Mouse (Mus musculus): ENCODE measurements at regions not wholly inside any gene's neighbourhood (a gene's known extent, or its start where the extent isn't known, plus 50 kb on each side); places are given as distances from the start of the nearest gene placed in this dataset.

DNA sequence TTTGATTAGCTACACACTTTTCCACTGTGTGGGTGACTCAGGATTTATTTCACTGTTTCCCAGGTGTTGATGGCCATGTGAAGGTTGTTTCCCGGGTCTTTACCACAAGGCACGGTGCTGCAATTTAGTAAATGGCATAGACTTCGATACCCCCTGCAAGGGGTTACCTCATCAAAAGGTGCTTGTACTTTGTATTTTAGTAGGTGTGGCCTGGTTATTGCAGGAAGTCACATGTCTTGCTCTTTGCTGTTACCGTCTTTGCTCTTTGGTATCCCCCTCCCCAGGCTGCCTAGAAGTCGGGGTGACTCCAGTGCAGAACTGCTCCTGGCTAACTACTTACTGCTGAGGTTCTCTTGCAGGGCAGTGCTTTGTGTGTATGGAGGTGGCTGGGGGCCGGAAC, 74.8 kb upstream of the Bod1 start:
- no peak for ATAC-seq (replicated peaks; ENCODE audit: low FRiP score, poor library complexity, severe bottlenecking)

- ATAC-seq (replicated peaks; ENCODE audit: low FRiP score, poor library complexity, severe bottlenecking): no peak
These were observed 75.3 kb upstream of the Bod1 start for GRCm38 (mm10) chr11:31746939-31747338.

DNA sequence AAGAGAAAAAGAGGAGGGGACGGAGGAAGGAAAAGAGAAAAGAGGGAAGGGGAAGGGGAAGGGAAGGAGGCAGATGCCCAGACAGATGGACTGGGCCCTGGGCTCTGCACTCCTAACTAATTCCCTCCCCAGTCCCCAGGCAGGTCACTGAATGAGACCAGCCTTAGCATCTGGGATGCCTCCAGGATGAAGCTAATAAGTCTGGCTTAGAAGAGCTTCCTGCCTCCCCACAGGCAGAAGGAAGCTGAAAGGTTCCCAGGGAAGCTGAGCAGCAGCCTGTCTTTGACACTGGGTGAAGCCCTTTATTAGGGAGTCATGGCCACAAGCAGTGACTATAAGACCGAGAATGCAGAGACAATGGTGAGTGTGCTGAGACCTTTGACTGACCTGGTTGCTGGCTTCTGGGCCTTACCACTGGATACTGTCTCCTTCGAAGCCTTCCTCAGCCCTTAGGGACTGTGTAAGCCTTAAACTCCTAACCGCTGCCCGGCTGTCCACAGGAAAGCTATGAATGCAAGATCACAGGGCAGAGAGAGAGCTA, 76.7 kb upstream of the Bod1 start:
- no peak for ATAC-seq (replicated peaks; ENCODE audit: low FRiP score, poor library complexity, severe bottlenecking)

DNA sequence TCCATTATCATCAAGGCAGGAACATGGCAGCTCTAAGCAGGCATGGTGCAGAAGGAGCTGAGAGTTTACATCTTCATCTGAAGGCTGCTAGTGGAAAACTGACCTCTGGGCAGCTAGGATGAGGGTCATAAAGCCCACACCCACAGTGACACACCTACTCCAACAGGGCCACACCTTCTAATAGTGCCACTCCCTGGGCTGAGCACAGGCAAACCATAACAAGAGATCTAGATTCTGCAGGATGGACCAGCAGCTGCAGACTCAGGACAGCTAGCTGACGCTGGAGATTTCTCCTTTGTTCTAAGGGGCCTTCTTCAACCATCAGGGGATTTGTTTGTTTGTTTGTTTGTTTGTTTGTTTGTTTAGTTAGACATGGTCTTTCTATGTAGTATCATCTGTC, 79.6 kb upstream of the Bod1 start:
- peak; percentile 53; the same call in 1 of the 2 replicates for ATAC-seq (replicated peaks; ENCODE audit: low FRiP score, poor library complexity, severe bottlenecking)

DNA sequence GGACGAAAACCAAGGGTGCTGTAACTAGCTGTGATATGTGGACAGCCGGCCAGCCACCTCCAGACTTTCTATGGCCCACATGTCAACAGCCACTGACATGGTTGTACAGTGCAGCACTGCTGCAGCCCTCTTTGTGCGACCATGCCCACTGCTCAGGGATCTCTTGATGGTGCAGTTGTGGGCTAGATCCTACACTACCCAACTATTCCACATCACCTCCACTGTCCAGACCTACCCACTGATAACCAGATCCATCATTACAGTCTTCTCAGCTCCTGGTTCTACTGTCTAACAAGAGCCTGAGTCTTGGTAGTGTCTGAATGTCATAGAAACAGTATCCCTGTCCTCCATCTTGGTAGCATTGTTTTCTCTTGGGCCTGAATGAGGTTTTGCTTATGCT, 81.5 kb upstream of the Bod1 start:
- no peak for ATAC-seq (replicated peaks; ENCODE audit: low FRiP score, poor library complexity, severe bottlenecking)

DNA sequence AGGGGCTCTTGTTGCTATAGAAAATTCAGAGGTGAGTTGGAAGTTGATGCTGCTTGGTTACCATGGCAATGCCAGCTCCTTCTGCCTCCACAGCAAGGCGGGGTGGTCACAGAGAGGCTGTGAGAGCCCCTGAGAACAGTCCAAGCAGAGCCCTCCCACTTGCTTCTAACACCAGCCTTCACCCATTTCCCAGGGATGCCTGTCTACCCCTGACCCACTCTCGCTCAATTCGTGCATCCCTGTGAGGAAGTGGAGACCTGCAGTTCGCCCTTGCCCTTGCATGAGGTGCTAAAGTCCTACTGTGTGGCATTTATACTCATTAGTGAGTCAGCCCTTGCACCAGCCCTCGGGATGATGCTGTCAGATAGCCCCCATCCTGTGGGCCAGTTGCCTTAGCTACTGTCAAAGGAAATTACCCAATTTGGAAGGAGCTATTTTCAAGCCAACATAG, 82.1 kb upstream of the Bod1 start:
- no peak for ATAC-seq (replicated peaks; ENCODE audit: low FRiP score, poor library complexity, severe bottlenecking)

GRCm38 (mm10) chr11:31754416-31754815, 82.7 kb upstream of the Bod1 start:
- ATAC-seq (replicated peaks; ENCODE audit: low FRiP score, poor library complexity, severe bottlenecking): no peak

GRCm38 (mm10) chr11:31755858-31756257, 84.2 kb upstream of the Bod1 start:
- ATAC-seq (replicated peaks; ENCODE audit: low FRiP score, poor library complexity, severe bottlenecking): no peak

DNA sequence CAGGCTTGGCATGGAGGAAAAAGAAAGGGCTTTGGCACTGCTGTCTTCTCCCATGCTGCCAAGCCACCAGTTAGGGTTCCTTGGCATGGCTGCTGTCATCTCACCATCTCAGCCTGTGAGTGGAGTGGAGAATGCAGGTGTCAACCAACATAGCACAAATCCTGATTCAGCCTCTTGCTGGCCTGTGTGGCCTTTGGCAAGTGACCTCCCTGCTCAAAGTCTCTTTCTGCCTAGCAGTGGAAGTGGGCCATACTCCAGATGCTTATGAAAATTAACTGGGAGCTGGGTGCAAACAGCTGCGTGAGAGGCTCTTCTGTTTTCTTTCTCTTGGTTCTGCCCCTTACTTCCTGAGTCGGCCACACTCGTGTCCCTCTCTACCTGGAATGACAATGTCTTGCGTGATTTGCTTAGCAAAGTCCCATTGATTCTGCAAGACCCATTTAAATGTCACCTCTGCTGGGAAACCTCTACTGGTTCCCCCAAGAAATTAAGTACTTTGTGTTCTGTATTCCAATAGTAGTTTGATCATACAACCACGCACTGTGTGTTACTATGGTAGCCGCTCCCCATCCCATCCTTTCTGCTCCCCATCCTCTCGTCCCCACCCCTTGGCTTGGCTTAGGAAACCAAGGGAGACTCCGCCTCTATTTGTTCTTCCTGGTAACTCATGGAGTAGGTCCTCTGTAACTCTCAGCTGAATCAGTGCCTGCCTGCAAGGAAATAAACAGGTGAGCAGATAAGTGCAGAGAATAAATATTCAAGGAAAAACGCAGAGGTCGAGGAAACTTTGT, 84.9 kb upstream of the Bod1 start:
- no peak for ATAC-seq (replicated peaks; ENCODE audit: low FRiP score, poor library complexity, severe bottlenecking)

- no peak for ATAC-seq (replicated peaks; ENCODE audit: low FRiP score, poor library complexity, severe bottlenecking)
These were observed 88.4 kb upstream of the Bod1 start for GRCm38 (mm10) chr11:31759868-31760765.

DNA sequence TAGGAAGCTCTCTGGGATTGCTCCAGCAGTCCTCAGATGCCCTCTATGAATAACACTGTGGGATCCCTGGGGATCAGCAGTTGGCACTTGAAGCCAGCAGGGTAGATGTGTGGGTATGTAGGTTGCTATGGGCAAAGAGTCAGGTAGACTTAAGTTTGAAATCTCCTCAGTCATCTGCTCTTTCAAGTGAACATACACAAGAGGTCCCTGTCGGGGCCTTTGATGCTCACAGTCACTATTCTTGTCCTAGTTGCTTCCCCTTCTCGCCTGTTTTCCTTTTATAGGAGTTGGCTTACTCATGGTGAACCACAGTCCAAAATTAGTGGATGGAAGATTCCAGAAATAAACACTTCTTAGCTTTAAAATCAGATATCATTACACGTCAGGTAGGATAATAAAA, 92.2 kb upstream of the Bod1 start:
- ATAC-seq (replicated peaks; ENCODE audit: low FRiP score, poor library complexity, severe bottlenecking): no peak

GRCm38 (mm10) chr11:31766296-31766695, 94.6 kb upstream of the Bod1 start:
- ATAC-seq (replicated peaks; ENCODE audit: low FRiP score, poor library complexity, severe bottlenecking): no peak

GRCm38 (mm10) chr11:31767727-31768495, 96.2 kb upstream of the Bod1 start:
- no peak for ATAC-seq (replicated peaks; ENCODE audit: low FRiP score, poor library complexity, severe bottlenecking)

GRCm38 (mm10) chr11:31769804-31770654, 98.3 kb upstream of the Bod1 start:
- ATAC-seq (replicated peaks; ENCODE audit: low FRiP score, poor library complexity, severe bottlenecking): peak; percentile 91

- ATAC-seq (replicated peaks; ENCODE audit: low FRiP score, poor library complexity, severe bottlenecking): no peak
These were observed 99.2 kb upstream of the Bod1 start for GRCm38 (mm10) chr11:31770881-31771280.

GRCm38 (mm10) chr11:31771491-31772439, 100.1 kb upstream of the Bod1 start:
- no peak for ATAC-seq (replicated peaks; ENCODE audit: low FRiP score, poor library complexity, severe bottlenecking)

DNA sequence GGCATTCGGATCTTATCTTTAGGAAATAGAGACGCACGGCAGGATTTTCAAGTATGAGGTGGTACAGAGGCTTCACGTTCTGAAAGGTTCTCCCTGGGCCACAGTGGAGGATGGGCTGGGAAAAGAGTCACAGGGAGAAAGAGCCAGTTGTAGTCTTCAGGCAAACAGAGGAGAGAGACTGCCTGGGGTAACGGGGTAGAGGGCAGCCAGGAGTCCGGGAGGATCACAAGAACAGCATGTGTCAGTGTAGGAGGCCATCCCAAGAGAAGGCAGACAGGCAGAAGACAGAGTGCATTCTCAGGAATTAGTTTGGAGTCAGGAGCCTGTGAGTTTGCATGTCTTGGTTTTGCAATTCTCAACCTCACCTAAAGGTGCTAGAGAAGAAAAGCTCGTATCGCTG, 94.5 kb upstream of the Cpeb4 start:
- no peak for ATAC-seq (replicated peaks; ENCODE audit: low FRiP score, poor library complexity, severe bottlenecking)

DNA sequence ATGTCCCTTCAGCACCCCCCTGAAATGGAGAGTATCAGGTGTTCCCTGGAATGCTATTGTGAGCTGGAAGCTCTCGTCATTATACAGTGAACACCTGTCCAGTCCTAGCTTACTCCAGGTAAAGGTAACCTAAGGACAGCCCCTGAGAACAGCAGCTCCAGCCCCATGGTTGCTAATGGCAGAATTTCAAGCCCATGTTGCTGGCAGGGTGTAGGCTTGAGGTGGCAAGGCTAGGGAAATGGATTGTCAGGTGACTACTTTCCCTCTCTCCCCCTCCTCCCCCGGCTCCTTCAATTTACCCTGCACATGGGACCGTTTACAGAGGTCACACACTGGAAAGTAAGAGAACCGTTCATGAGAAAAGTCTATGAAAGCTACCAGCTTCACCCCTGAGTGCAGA, 93.2 kb upstream of the Cpeb4 start:
- ATAC-seq (replicated peaks; ENCODE audit: low FRiP score, poor library complexity, severe bottlenecking): no peak

Data from erythroid progenitor cell, adult 5-6 weeks (primary cell).